Mouse (Mus musculus) cerebral cortex, adult 2 months (tissue): ENCODE data around the gene Dhrs7c.

Experiments used
- WGBS: fragments of 180-500 bp; shearing (Covaris S2); methylation state at CpG from one replicate; pipeline ENCODE4 v1.1.7; 2018; 5-methylcytosine and 5-hydroxymethylcytosine counted together

Dhrs7c gene

GRCm38 (mm10) chr11:67797931-67798330 lies at the start of gene Dhrs7c:
Gene Dhrs7c, plus strand, starts transcription at chr11:67798187.
- WGBS = 57% methylated on average over 7 of the region's 7 CpGs

- WGBS = 63% methylated on average over 1 of the region's 1 CpGs
Measured at GRCm38 (mm10) chr11:67756287-67756686, 41.7 kb upstream of the Dhrs7c start.

- WGBS = 63% methylated on average over 15 of the region's 15 CpGs
Measured at GRCm38 (mm10) chr11:67757373-67758167, 40.4 kb upstream of the Dhrs7c start.

GRCm38 (mm10) chr11:67771053-67771452 lies 26.9 kb upstream of the Dhrs7c start, which contains the start of gene Glp2r:
Gene Glp2r, minus strand, starts transcription at chr11:67771153.
- WGBS = 78% methylated on average over 14 of the region's 14 CpGs

GRCm38 (mm10) chr11:67771691-67772090 lies 26.3 kb upstream of the Dhrs7c start:
- 94% methylated on average over 2 of the region's 2 CpGs for WGBS

- 18% methylated on average over 8 of the region's 8 CpGs for WGBS
Measured at GRCm38 (mm10) chr11:67772577-67772976, 25.4 kb upstream of the Dhrs7c start.

GRCm38 (mm10) chr11:67774379-67774778 lies 23.6 kb upstream of the Dhrs7c start, which contains the start of gene Gsg1l2:
Gene Gsg1l2, plus strand, starts transcription at chr11:67774608.
- 75% methylated on average over 12 of the region's 12 CpGs for WGBS

GRCm38 (mm10) chr11:67790182-67790581 lies 7.8 kb upstream of the Dhrs7c start:
- 54% methylated on average over 11 of the region's 11 CpGs for WGBS

GRCm38 (mm10) chr11:67801169-67801568 lies 3.2 kb downstream of the Dhrs7c start:
- 51% methylated on average over 8 of the region's 8 CpGs for WGBS

- 95% methylated on average over 1 of the region's 1 CpGs for WGBS
Measured at GRCm38 (mm10) chr11:67805538-67805937, 7.6 kb downstream of the Dhrs7c start.

- WGBS = 76% methylated on average over 11 of the region's 11 CpGs
Measured at GRCm38 (mm10) chr11:67806832-67807597, 9.0 kb downstream of the Dhrs7c start.

- 62% methylated on average over 5 of the region's 5 CpGs for WGBS
Measured at GRCm38 (mm10) chr11:67808051-67808450, 10.1 kb downstream of the Dhrs7c start.

- 68% methylated on average over 6 of the region's 6 CpGs for WGBS
Measured at GRCm38 (mm10) chr11:67811535-67811934, 13.5 kb downstream of the Dhrs7c start.

GRCm38 (mm10) chr11:67819604-67820003 lies 21.6 kb downstream of the Dhrs7c start:
- WGBS = 6% methylated on average over 5 of the region's 5 CpGs

GRCm38 (mm10) chr11:67820221-67820620 lies 22.2 kb downstream of the Dhrs7c start:
- WGBS = 30% methylated on average over 4 of the region's 4 CpGs

GRCm38 (mm10) chr11:67821560-67821959 lies 23.6 kb downstream of the Dhrs7c start:
- WGBS = 62% methylated on average over 6 of the region's 6 CpGs

GRCm38 (mm10) chr11:67828360-67829059 lies 30.5 kb downstream of the Dhrs7c start:
- WGBS = 40% methylated on average over 12 of the region's 12 CpGs

GRCm38 (mm10) chr11:67829530-67829929 lies 31.5 kb downstream of the Dhrs7c start:
- WGBS = 80% methylated on average over 6 of the region's 6 CpGs

- WGBS = 52% methylated on average over 5 of the region's 5 CpGs
Measured at GRCm38 (mm10) chr11:67831820-67832219, 33.8 kb downstream of the Dhrs7c start.

GRCm38 (mm10) chr11:67835408-67836078 lies 37.6 kb downstream of the Dhrs7c start:
- WGBS = 72% methylated on average over 10 of the region's 10 CpGs

GRCm38 (mm10) chr11:67839810-67840209 lies 41.8 kb downstream of the Dhrs7c start:
- 79% methylated on average over 1 of the region's 1 CpGs for WGBS
